Mouse (Mus musculus) gastrocnemius, postnatal 4 days (tissue): ENCODE measurements around the gene Chd2. TPM values are rescaled to one million over a fixed set of nuclear protein-coding genes. Genes with fewer than 3 reads are reported as not detected.

Experiments used
- DNase-seq, 2 experiments: peaks; one replicate each; pipeline ENCODE4 v3.0.0; 2021 to 2022; ENCODE audit warnings: low spot score in 2 of 2, mixed read lengths in 2 of 2
- total RNA-seq, 2 experiments: library from RNA; stranded (reverse); gene quantifications; 2 replicates each; pipeline ENCODE4 v1.2.3; 2021

Gene Chd2
- total RNA-seq, 2 experiments from 2014 or later, result 54.1 to 72.1 TPM

DNA sequence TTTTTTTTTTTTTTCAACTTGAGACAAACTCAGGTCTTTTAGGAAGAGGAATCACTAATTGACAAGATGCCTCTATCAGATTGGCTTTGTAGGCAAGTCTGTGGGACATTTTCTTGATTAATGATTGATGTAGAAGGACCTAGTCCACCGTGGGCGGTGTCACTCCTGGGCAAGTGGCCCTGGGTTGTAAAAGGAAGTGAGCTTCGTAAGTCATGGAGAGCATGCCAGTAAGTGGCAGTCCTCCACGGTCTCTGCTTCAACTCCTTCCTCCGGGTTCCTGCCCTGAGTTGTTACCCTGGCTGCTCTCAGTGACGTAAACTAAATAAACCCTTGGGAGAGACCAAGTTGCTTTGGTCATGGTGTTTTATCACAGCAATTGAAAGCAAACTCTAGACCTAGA is 22.5 kb upstream of the Chd2 start:
- no peak for DNase-seq

DNA sequence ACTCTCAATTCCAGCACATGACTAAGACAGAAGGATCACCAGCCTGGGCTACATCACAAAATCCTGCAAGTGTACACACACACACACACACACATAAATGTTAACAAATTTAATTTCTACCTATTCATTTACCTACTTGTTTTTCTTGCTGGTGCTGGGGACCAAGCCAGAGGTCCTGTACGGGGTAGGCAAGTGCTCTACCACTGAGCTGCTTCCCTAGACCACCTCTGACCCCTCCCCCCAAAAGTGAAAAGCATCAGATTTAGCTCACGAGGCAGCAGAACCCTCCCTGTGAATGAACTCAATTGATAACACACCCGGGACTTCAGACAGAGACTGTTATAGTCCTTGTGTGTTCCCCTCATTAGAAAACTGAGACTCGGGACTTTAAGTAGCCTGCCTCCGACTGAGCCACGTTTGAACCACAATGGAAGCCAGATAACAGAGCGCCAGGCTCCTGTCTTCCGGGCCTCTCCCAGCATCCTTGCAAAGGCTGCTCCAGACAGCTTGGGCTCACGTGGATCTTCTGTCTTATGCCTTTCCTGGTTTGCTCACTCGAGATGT is 19.9 kb upstream of the Chd2 start:
- DNase-seq, result no peak

DNA sequence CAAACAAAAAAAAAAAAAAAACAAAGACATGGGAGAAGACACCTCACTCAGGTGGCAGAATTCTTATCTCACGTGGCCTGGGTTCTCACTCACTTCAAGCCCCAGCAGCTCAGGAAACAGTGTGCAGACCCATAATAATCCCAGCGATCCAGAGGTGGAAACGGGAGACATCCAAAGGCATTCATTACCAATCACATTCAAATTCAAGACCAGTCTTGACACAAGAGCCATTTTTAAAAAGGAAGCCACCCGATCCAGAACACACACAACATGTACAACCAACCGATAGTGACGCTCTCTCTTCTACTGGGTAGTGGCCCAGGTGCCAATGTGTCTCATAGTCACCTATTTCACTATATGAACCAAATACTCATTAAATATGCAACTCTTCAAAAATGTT is 19.2 kb upstream of the Chd2 start:
- DNase-seq, result no peak

DNA sequence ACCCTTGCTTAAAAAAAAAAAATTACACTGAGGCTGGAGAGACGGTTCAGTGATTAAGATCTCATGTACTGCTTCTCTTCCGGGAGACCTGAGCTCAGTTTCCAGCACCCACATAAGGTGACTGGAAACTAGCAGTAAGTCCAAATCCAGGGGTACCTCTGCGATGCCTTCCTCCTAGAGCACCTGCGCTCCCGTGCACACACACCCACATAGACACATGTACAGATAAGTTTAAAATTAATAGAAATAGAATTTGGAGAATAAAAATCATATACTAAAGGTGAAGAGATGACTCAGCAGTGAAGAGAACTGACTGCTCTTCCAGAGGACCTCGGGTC is 18.2 kb upstream of the Chd2 start:
- DNase-seq, result no peak

DNA sequence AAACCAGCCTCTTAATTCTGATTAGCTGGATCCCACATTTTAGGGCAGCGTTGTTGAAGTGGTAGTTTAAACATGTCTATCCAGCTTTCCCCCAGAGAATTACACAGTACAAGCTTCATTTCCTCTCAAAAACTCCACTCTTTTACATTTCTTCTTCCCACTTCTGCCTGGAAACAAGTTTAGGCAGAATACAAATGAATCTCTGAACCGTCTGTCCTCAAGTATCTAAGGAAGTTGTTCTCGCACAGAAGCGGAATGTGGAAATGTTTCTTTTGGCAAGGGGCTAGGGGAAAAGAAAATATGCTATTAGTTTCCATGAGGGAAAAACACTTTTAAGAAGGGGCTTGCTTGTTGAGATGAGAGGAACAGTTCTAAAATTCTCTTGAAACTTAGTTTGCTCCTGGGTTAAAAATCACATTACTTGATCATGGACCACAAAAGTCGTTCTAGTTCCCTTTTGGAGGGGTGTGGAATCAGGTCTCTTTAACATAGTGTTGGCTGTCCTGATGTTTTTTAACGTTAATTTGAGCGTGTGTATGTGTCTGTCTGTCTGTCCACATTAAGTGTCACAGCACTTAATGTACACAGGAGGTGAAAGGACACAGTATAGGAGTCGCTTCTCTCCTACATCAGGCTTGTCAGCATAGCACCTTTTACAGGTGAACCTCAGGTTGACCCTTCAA is 17.7 kb upstream of the Chd2 start:
- no peak for DNase-seq

DNA sequence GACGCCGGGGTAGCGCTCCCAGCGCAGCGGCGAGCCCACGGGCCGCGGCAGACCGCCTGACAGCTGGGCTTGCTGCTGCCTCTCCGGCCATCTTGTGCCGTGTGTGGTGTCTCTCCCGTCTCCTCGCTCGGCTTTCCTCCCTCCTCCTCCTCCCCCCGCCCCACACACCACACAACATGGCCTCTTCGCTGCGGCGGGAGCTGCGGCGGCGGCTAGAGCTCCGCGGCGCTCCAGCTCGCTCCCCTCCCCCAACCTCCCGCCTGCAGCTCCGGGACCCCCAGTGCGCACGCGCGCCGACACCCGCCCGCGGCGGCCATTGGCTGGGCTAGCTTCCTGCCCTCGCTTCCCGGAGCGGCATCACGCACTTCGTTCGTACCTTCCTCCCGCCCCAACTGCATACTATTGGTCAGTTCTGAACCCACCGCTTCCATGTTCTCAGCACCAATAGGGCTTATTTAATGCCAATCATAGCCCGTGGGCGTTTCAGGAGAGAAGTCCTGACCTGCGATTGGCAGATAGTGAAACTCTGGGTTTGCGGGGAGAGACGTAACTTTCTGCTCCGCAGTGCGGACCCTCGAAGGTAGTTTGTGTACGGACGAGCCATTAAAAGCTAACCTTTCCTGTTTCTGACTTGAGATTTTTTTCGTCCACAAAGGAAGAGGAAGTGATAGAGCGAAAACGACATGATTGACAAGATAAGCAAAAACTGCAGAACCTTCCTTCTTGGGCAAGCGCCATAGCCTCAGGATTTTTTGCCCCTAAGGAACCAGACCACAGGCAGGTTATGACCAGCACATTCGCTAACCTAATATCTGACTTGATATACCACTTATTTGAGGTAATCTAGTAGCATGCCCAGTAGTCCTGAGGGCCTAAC is 16.9 kb upstream of the Chd2 start:
- DNase-seq, result peak; percentile 100

DNA sequence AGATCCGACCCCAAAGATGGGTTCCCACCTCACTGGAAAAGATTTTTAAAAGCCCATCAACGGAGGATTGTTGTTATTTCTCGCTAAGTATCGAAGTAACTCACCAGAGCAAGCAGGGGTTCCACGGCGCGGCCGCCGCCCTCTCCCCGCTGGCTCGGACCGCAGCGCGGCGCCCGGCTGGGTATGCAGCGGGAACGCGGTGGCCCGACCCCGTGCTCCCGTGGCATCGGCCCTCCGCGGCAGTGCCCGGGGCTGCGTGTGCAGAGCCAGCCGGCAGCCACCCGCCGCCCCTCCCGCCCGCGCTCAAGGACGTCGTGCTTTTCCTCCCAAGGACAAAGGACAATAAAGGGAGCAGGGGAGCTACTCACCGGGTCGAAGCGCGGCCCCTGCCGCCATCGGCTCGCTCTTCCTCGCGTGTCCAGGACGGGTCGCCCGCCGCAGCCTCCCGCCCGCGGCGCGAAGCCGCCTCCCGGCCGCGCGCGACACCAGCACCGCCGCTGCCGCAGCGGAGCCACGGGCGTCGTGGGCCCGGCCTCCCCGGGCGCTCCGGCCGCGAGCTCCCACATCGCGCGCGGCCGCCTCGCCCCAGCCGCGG is 16.1 kb upstream of the Chd2 start:
- DNase-seq, result peak; percentile 30 to 47

DNA sequence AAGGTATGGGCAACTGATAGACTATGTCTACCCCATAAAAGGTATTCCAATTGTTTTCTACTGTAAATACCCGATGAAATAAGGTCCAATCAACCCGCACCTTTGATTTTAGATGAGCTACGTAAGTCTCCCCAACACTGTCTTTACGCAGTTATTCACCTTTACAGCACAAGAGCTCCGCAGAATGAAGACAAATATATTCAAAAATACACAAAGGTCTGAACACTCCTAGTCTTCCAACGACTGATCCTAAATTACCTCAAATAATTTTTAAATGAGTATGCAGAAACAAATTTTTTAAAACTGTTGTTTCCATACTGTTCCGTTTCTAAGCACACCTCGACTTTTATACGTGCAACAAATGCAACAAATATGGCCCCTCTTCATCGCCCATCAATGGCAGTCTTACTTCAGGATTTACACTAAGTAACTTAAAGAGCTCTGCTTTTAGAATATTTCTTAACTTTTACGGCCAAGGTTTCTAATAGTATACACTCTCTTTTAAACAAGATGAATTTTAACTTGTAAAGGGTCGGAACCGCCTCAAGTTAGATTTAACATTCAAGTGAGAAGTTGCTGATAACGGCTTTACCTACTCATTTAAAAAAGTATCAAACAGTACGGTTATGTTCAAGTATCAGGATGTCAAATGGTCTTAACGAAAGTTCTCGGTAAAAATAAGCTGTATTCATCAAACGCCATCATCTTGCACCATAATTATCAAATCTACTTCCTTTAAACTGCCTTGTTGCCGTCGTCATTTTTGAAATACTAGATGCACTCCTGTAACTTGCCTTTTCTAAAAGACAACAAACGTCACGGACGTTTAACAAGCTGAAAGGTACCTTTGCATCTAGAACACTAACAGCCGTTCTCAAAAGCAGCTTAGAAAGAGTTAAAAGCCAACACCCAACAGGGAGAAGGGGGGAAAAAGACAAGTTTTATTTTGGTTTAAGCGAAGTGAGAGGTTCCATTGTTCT is 15.3 kb upstream of the Chd2 start:
- DNase-seq, result no peak

DNA sequence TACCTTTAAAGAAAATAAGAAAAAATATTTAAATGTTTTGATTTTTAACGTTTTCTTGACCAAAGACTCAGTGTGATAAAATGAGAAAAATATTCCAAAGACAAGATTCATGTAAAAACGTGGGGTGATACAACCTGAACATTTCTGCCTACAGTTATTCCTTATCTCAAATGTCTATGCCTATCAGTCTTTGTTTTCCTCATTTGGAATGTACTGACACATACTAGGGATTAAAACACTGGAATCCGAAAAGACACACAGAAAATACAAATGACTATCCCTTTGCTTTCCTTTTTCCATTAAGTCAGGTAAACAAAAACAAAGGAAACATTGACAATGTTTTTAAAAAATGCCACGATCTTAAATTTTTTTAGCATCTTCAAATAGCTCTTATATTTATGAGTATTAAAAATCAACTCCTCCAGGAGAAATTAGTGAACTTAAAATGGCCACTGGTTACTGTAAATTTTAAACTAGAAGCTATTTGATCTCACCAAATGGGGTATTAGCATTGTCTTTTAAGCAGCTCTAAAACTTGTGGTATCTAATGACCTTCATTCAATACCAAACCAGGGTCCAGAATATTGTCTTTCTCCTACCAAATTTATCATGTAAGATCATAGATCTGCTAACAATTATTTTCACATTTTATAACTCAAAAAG is 14.4 kb upstream of the Chd2 start:
- no peak for DNase-seq

DNA sequence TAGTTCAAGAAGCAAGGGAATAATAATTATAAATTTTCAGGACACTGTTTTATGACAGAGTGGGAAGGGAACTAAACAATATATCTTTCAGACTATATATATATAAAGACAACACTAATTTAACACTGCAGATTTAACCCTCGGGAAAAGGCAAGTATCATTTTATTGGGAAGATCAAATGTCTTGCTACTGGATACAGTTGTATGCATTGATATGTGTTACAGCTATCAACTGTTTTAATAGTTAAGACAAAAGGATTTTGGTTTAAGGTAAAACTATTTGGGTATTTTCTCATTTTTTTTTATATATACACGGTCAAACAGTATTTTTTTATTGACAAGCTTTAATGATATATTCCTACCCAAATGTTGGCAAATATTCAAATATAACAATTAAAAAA is 13.2 kb upstream of the Chd2 start:
- no peak for DNase-seq

DNA sequence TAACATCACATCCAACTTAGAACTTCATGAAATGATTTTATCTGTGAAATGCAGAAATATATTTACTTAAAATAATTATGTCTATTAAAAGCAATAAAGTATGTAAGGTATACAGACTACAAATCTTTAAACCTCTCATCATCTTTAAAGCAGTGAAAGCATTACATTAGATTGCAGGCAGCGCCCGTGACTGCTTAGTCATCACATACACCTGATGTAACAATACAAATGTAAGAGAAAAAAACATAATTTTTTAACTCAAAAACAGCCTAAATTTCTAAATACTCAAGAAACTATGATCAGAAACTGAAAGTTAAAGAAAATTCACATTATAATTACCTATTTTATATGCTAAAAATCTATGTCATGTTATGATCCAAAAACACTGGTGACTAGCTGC is 11.5 kb upstream of the Chd2 start:
- no peak for DNase-seq

DNA sequence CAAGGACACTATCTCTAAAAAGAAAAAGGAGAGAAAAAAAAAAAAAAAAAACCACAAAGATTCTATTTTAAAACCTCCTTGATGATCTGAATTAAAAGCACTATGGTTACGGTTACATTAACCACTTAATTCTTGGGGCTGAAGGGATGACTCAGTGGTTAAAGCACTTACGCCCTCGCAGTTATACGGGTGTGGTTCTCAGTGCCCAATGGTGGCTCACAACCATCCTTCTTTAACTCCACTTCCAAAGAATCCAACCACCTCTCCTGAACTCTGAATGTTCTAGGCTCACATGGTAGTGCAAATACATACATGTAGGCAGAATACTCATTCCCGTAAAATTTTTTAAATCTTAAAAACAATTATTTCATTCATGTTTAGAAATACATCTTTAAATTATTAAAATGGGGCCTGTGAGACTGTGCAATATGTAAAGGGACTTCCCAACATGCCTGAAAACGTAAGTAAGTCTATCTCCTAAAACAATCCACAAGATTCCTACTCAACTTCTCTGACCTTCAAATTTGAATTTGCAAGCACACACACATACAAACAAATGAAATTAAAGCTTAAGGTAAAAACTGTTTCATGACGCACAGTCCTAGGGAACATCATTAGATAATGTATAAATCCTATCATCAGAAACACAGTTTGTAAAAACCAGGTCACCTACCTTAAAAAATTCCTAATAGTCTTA is 10.6 kb upstream of the Chd2 start:
- DNase-seq, result no peak

DNA sequence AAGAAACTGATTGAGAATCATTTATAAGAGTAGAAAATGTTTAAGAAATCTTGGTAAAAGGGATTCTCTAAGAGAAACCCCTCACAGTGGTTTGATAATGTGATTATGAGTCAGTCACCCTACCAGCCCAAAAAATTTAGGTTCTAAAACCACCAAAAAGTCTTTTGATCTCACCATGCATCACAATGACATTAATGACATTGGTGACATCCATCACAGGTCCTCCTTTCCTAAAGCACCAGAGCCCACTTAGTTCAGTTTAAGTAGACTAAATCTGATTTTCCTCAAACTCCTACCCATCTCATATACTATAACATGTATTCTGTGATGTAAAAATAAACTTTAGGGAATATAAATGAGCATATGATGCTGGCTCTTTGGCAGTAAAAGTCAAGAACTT is 9.7 kb upstream of the Chd2 start:
- DNase-seq, result no peak

DNA sequence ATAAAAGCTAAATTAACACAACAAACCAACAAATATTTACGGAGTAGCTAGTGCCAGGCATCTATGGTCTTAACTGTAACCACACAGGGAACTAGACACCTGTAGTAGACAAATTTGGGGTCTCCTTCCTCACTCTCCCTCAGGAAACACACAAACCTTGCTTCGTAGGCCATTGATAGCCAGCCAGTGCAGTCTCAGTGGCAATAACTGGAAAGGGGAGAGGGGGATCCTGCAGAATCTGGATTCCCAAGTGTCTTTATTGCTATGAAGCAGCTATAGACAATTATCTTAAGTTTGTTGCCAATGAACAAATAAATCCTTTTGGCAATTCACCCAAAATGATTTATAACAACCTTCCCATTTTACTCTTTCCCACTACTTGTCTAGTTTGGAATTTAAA is 6.4 kb upstream of the Chd2 start:
- DNase-seq, result peak in 1 of 2 experiments; percentile 3

DNA sequence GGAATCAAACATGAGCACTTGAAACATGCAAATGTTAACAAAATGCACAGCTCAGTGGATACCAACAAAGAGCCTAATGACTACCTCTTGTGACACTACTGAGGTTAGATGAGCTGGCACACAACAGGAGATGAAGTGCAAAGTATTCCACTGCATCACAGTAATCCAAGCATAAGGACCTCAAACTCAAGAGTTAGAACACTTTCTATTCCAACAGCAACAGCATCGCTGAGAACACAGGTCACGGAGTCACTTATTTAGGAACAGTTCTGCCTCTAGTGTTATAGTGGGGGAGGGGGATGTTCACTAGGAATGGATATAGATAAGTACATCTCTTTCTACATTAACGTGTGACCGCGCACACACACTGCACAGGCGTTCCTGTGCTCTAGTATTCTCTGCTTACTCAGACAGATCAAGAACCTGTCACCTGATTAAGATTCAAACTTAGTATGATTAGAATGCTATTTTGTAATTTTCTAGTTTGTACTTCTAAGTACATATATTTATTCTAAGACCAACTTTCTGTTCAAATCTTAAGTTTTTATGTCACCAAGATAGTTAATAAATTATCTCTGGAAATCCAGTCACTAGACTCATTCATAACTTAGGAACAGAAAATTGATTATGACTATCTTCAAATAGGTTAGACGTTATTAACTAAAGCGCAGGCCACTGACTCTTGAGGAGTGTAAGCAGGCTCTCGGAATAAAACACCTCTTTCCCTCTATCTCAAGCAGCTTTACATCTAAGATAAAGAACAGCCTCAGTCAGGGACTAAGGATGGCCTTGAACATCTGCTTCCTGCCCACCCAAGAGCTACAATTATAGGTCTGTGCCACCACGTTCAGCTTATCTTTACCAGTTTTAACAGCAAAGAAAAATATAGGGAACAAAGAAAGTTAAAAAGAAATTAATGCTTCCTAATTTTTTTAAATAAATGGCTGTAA is 5.2 kb upstream of the Chd2 start:
- DNase-seq, result peak in 1 of 2 experiments; percentile 6

DNA sequence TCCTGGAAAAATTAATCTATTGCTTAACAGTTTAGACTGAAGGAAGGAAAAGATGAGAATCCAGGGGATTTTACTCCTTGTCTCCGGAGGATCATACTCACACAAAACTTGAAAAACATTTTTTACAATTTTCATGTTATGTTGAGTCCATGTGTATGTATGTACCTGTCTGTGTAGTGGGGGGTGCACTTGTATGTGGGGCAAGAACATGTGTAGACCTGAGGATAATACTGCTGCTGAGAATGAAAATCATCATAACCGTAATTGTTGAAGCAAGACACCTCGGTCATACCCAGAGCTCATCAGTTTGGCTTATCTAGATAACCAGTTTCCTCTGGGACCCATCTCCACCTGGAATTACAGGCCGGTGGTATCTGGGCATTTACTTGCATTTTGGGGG is 3.4 kb upstream of the Chd2 start:
- DNase-seq, result no peak

DNA sequence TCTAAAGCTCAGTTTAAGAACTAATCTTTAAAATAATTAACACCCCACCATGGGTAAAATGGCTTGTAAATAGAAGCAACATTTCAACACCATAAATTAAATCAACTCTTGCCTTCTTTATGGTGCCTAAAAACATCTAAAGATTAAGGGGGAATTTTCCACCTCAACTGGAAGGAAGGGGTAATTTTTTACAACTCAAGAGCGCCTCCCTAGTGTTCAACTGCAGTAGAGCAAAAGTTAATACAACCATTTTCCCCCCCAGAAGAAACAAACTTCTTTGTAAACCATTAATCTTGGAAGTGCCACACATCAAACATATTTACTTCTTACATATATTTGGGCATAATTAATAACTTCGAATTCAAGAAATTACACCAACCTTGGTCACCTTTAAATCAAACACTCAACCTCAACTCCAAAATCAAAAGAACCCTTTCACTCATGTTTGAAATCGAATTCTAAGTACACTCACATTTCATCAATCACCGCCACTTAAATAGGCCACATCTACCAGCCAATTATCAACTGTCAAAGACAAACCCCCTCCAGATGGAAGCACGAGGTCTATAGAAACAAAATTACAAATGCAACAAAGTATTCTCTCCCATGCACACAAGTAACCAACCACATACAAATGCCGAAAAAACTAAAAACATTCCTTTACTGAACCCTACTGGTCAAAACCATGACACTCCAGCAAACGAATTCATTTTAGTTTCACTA is 662 bp upstream of the Chd2 start:
- peak in 1 of 2 experiments; percentile 1 for DNase-seq

DNA sequence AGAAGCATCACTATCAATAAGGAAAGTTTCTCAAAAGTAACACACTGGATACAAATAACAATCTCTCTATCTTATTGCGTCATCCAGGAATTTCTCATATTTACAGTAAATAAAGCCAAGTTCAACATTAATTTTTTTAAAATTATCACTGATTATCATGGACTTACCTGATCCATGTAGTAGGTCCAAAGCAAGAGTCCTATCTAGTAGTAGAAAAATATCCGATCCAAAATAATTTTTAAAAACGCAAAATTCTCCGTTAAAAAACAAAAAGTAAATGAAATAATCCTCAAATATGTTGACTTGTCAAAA is 595 bp downstream of the Chd2 start:
- no peak for DNase-seq
